Mouse (Mus musculus) megakaryocyte, embryonic 14.5 days (primary cell): ENCODE data around the gene Dazap2.

Experiments
- FLI1 ChIP-seq: IDR thresholded peaks from 2 replicates; pipeline ENCODE4 v1.6.1; 2012; ENCODE audit warnings: low read length, inconsistent platforms, mixed read lengths
- GATA1 ChIP-seq: IDR thresholded peaks from 3 replicates; pipeline ENCODE4 v1.6.1; 2012; ENCODE audit warnings: mixed read lengths, low read length, inconsistent platforms, borderline replicate concordance

GRCm38 (mm10) chr15:100588297-100588696 is 26.9 kb upstream of the Dazap2 start:
- TF ChIP-seq GATA1 (no peak), FLI1 (no peak)
